Mouse (Mus musculus) G1E (cell line): Measurements from ENCODE around the gene Gm9821.

Experiments
- CTCF ChIP-seq: IDR thresholded peaks from 2 replicates; pipeline ENCODE4 v1.5.1; 2012; ENCODE audit warnings: low read depth, low read length, inconsistent platforms, mixed read lengths
- GATA1 ChIP-seq: IDR thresholded peaks from 2 replicates; pipeline ENCODE4 v1.6.1; 2012; ENCODE audit warnings: borderline replicate concordance, low read length, inconsistent platforms, mixed read lengths
- TAL1 ChIP-seq: conservative IDR thresholded peaks from 2 replicates; pipeline ENCODE4 v1.6.1; 2012; ENCODE audit warnings: low read depth, low read length, inconsistent platforms, mixed read lengths

GRCm38 (mm10) chr2:91945483-91945882, at the start of gene Gm9821:
- TF ChIP-seq CTCF (no peak), TAL1 (no peak), GATA1 (no peak)
